ENCODE assay signal across 9 mouse cellular contexts in genomic region chr13:51839250-51840026, GRCm38 (mm10). TPM values are rescaled to one million over a fixed set of nuclear protein-coding genes. Genes with fewer than 3 reads are reported as not detected.
DNase-seq lines count a peak whose midpoint lies in the region; ATAC-seq and TF ChIP-seq lines count a peak whose summit lies in the region.
"Had no signal": no experiment of that assay in that cellular context is flagged by ENCODE, and none has a peak within 500 bp of the region (broad histone marks: within the 10 kb centered on the region; RNA-seq: fewer than 3 reads in every experiment).

No protein-coding gene starts in this region.

- TF ChIP-seq CTCF in heart, postnatal 0 days (IDR thresholded peaks at IDR 0.05; ENCODE audit: low read depth), result peak; percentile 92

- H3K4me1 ChIP-seq in heart, postnatal 0 days (ENCODE audit: control insufficient read depth, insufficient read depth), result peaks cover 13% of the 10 kb centered on the region; the same call in 1 of the 2 replicates

- no peak overlapping the region for H3K27ac ChIP-seq in heart, postnatal 0 days (ENCODE audit: low read depth)
- H3K27ac ChIP-seq: embryonic facial prominence, embryonic 12.5 days had no signal

- H3K9me3 ChIP-seq in heart, postnatal 0 days (replicated peaks; ENCODE audit: control insufficient read depth, low read length), result no peaks in the 10 kb centered on the region
- H3K9me3 ChIP-seq: embryonic facial prominence, embryonic 12.5 days had no signal

- no peaks in the 10 kb centered on the region for H3K36me3 ChIP-seq in heart, postnatal 0 days (replicated peaks; ENCODE audit: control insufficient read depth, insufficient read depth, low read length)
- H3K36me3 ChIP-seq: embryonic facial prominence, embryonic 12.5 days had no signal

- DNase-seq in heart, postnatal 0 days (ENCODE audit: low spot score), result peak; percentile 65
- no peak for DNase-seq in heart, adult 11 months
- peak; percentile 36 for DNase-seq in urinary bladder, postnatal 14 days (ENCODE audit: low spot score)
- no peak for DNase-seq in urinary bladder, postnatal 36 days (ENCODE audit: low spot score in 2 of 2)
- DNase-seq in embryo, embryonic 11 days, result peak; percentile 81
- no peak for DNase-seq in right cerebral cortex, postnatal 4 days

- ATAC-seq in heart, postnatal 0 days (ENCODE audit: insufficient read depth, low read depth), result peak; percentile 46
- peak; percentile 90 for ATAC-seq in inflammation-experienced regulatory T-cells, adult 6 months
- ATAC-seq in megakaryocyte-erythroid progenitor cell, adult 5-6 weeks (replicated peaks; ENCODE audit: low FRiP score, low TSS enrichment, poor library complexity, severe bottlenecking), result peak; percentile 48; the same call in 1 of the 2 replicates

- no peak overlapping the region for H3K4me3 ChIP-seq in heart, postnatal 0 days (ENCODE audit: low read depth, low read length)
- H3K4me3 ChIP-seq: embryonic facial prominence, embryonic 12.5 days had no signal

- H3K27me3 ChIP-seq in heart, postnatal 0 days (ENCODE audit: control insufficient read depth, insufficient read depth, low read length), result peaks cover 12% of the 10 kb centered on the region; the same call in 1 of the 2 replicates

- H3K9ac ChIP-seq in heart, postnatal 0 days (replicated peaks; ENCODE audit: low read depth, low read length), result no peak overlapping the region
- H3K9ac ChIP-seq: embryonic facial prominence, embryonic 12.5 days had no signal

- WGBS in heart, postnatal 0 days, result 17% methylated on average over 8 of the region's 8 CpGs

- no peak overlapping the region for H3K4me2 ChIP-seq in heart, postnatal 0 days (ENCODE audit: low read depth, low read length)
- H3K4me2 ChIP-seq: embryonic facial prominence, embryonic 12.5 days had no signal

- TF ChIP-seq EP300 in heart, postnatal 0 days (IDR thresholded peaks at IDR 0.05; ENCODE audit: low read depth), result no peak

RNA-seq across cellular contexts. Expression of gene Gadd45g, which starts 7.0 kb away (rescaled TPM):
- total RNA-seq in heart, postnatal 0 days (2014; rRNA removed; ENCODE audit: low replicate concordance), result 18.7 and 30.4 TPM in 2 replicates
- 33.2 and 46.6 TPM in 2 replicates for polyA plus RNA-seq in heart, postnatal 0 days (2015; fragmentation: Nextera tagmentation; extraction: Ambion mirVana)
- polyA plus RNA-seq in inflammation-experienced regulatory T-cells, adult 6 months (2017; shearing (Covaris generic)), result 10 to 100 TPM; 12.4 to 28.7 (median 19.4) TPM
- 3.4 and 6.4 TPM in 2 replicates for total RNA-seq in megakaryocyte-erythroid progenitor cell, adult 5-6 weeks (2014; fragmentation: Nextera tagmentation)
- total RNA-seq in megakaryocyte-erythroid progenitor cell, adult 5-6 weeks (2017), result 11.5 and 12.9 TPM in 2 replicates

RNA-seq across cellular contexts. Expression of gene Sema4d, which starts 45.9 kb away (rescaled TPM):
- 11.6 and 12.6 TPM in 2 replicates for total RNA-seq in heart, postnatal 0 days (2014; rRNA removed; ENCODE audit: low replicate concordance)
- polyA plus RNA-seq in heart, postnatal 0 days (2015; fragmentation: Nextera tagmentation; extraction: Ambion mirVana), result 16.7 and 18.2 TPM in 2 replicates
- polyA plus RNA-seq in inflammation-experienced regulatory T-cells, adult 6 months (2017; shearing (Covaris generic)), result 100 to 1,000 TPM; 111 to 154 (median 126) TPM
- 38.5 and 38.8 TPM in 2 replicates for total RNA-seq in megakaryocyte-erythroid progenitor cell, adult 5-6 weeks (2014; fragmentation: Nextera tagmentation)
- total RNA-seq in megakaryocyte-erythroid progenitor cell, adult 5-6 weeks (2017), result 16.0 and 18.0 TPM in 2 replicates

Comparison
In these comparisons a context has a peak if more than half of its experiments do, and no peak if none do; other contexts are left out.
1. DNase-seq: peak in heart, postnatal 0 days (single experiment), urinary bladder, postnatal 14 days (single experiment) and embryo, embryonic 11 days (single experiment); none in heart, adult 11 months (single experiment), urinary bladder, postnatal 36 days (0 of 2) and right cerebral cortex, postnatal 4 days (single experiment).
2. Peak in every context shown above with its lines, with median percentiles within 50 percentile points of each other: ATAC-seq.